Mouse (Mus musculus) thymus, adult 2 months (tissue): ENCODE measurements around the gene Padi4.

Experiments used
- CTCF ChIP-seq: fragments of 200-500 bp; IDR thresholded peaks from 2 replicates; pipeline ENCODE4 v1.5.1; 2012; ENCODE audit warnings: mild to moderate bottlenecking, control low read depth, low read length, moderate library complexity, borderline replicate concordance; ENCODE audit not compliant: control insufficient read depth, poor library complexity, insufficient read depth; ENCODE audit errors: extremely low read depth
- POLR2A ChIP-seq: fragments of 200-500 bp; IDR thresholded peaks from 2 replicates; pipeline ENCODE4 v1.6.1; 2012; ENCODE audit warnings: mild to moderate bottlenecking, low read length, control low read depth, moderate library complexity; ENCODE audit not compliant: control insufficient read depth, poor library complexity, insufficient read depth; ENCODE audit errors: extremely low read depth

- TF ChIP-seq POLR2A: 0 out of 2 replicates have a peak, but pooled peaks have one; percentile 31
- no peak for TF ChIP-seq CTCF
Measured at GRCm38 (mm10) chr4:140699441-140700127, 74.5 kb downstream of the Padi4 start.
